Mouse (Mus musculus) ES-Bruce4 (cell line): ENCODE results near the gene Uaca.

Source experiments
- CTCF ChIP-seq: IDR thresholded peaks from one replicate; pipeline ENCODE4 v1.8.1; 2011; ENCODE audit warnings: low read depth, low read length
- EP300 ChIP-seq: IDR thresholded peaks from 2 replicates; pipeline ENCODE4 v1.6.1; 2011; ENCODE audit warnings: low read depth, low read length; ENCODE audit not compliant: insufficient read depth
- POLR2A ChIP-seq: IDR thresholded peaks from one replicate; pipeline ENCODE4 v1.8.1; 2011; ENCODE audit warnings: low read length; ENCODE audit not compliant: insufficient read depth

- TF ChIP-seq CTCF (no peak), POLR2A (no peak), EP300 (no peak)
Observed at GRCm38 (mm10) chr9:60830079-60830478, 35.7 kb downstream of the Uaca start.
